Mouse (Mus musculus): ENCODE results near the gene Slc5a5. TPM values are rescaled to one million over a fixed set of nuclear protein-coding genes. Genes with fewer than 3 reads are reported as not detected.

The Slc5a5 gene
- polyA plus RNA-seq, 1 experiment from 2014 or later, result not detected

DNA sequence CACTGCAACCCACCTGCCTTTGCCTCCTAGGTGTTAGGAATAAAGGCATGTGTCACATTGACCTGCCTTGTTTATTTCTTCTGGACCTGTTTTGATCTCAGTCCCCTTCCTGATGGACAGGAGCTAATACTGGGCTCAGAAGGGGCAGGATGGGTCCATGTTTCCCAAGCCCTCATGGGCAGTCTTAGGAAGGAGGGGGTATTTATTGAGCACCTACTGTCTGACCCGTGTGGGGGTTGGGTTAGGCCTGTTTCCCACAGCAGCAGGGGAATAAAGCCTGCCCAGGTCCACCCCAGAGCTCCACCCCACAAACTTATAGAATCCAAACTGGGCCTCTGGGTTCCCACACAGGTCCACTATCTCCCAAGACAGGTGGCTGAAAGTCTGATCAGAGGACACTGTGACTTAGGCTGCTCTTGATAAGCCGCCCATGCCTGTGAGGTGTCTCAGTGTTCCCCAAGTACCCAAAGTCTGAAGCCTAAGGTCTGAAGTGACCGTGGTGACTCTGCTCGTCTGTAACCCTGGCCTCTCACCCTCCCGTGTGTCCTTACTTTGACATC is 49.3 kb downstream of the Slc5a5 start:
- peak; percentile 60 for DNase-seq
- Histone ChIP-seq H3K36me3 (replicated peaks; ENCODE audit: insufficient read depth, low read length) (no peaks in the 10 kb centered on the region), H3K4me3 (ENCODE audit: low read depth, low read length) (peak overlapping the region; percentile 9; the same call in 1 of the 2 replicates), H3K4me1 (ENCODE audit: insufficient read depth) (peaks cover 32% of the 10 kb centered on the region), H3K27me3 (ENCODE audit: insufficient read depth, low read length) (peaks cover 6% of the 10 kb centered on the region; the same call in 1 of the 2 replicates), H3K9me3 (ENCODE audit: low read length) (no peaks in the 10 kb centered on the region), H3K9ac (replicated peaks) (peak overlapping the region; percentile 58), H3K4me2 (ENCODE audit: low read depth, low read length) (peak overlapping the region; percentile 58), H3K27ac (ENCODE audit: low read depth) (peak overlapping the region; percentile 94)
- peak; percentile 7 for ATAC-seq
- TF ChIP-seq CTCF (IDR thresholded peaks at IDR 0.05; ENCODE audit: low read depth) (no peak), EP300 (IDR thresholded peaks at IDR 0.05; ENCODE audit: low read depth) (peak; percentile 94)
- WGBS (ENCODE audit: insufficient replicate concordance), result 54% methylated on average over 5 of the region's 5 CpGs

DNA sequence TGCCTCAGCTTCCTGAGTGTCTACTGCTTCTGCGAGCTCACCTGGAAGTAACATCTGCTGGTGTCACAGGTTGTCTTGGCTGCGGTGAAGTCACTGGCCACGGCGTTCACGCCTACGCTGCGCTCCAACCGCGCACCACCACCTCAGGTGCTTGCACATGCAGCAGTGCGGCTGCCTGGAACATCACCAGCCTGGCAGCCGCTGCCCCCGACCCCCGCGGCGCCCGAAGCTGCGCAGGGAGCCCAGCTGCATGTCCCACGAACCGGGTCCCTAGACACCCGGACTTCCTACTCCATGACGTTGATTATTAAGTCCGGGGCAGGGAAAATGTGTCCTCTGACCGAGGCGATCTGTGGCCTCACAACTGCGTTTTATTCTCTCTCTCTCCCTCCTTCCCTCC is 50.1 kb downstream of the Slc5a5 start:
- peaks cover 36% of the 10 kb centered on the region for H3K4me1 ChIP-seq (ENCODE audit: insufficient read depth)
- H3K27me3 ChIP-seq (ENCODE audit: insufficient read depth, low read length), result peaks cover 5% of the 10 kb centered on the region; the same call in 1 of the 2 replicates
- peak overlapping the region; percentile 58 for H3K4me2 ChIP-seq (ENCODE audit: low read depth, low read length)
- no peak for ATAC-seq
- H3K36me3 ChIP-seq (replicated peaks; ENCODE audit: insufficient read depth, low read length), result no peaks in the 10 kb centered on the region
- H3K4me3 ChIP-seq (ENCODE audit: low read depth, low read length), result peak overlapping the region; percentile 40
- H3K9me3 ChIP-seq (ENCODE audit: low read length), result no peaks in the 10 kb centered on the region
- WGBS (ENCODE audit: insufficient replicate concordance), result 76% methylated on average over 25 of the region's 25 CpGs
- DNase-seq, result no peak
- no peak for TF ChIP-seq EP300 (IDR thresholded peaks at IDR 0.05; ENCODE audit: low read depth)
- TF ChIP-seq CTCF (IDR thresholded peaks at IDR 0.05; ENCODE audit: low read depth), result no peak
- H3K9ac ChIP-seq (replicated peaks), result peak overlapping the region; percentile 58
- peak overlapping the region; percentile 94 for H3K27ac ChIP-seq (ENCODE audit: low read depth)

DNA sequence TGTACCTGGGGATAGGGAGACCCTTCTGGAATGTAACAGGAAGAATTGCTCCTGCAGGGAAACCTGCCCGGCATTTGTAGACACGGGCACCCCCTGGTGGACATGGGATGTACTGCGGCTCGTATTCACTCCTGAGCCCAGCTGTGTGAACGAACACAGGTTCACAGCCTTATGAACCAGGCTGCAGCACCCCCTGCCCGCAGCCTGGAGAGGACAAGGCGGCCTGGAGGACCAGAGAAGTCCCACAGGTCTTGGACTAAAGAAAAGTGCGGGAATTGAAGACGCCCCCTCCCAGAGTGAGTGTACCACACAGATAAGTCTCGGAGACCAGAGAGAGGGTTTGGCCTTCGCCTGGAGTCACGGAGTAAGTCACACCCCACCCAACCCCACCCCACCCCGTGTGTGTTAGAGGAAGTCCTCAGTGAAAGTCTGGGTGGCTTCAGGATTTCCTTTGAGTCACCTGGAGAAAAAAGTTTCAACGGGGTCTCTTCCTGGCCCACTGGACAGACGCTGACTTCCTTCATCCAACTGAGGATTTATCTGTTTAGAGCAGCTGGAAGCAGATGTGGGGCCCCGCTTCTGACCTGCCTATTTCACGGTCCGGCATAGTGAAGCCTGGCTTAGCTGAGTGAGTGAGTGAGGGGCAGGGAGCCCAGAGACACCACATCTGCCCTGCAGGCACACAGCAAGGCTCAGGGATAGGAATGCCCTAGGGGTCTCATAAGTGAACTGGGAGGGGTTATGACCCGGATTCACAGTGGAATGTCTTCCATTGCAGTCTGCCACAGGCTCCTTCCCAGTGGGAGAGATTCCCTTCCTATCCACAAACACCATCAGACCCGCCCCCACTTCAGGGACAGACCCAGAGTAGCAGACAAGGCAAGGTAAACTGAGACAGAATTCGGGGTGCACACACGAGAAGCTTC is 51.1 kb downstream of the Slc5a5 start:
- 22% methylated on average over 22 of the region's 22 CpGs for WGBS (ENCODE audit: insufficient replicate concordance)
- H3K9ac ChIP-seq (replicated peaks), result peak overlapping the region; percentile 58

DNA sequence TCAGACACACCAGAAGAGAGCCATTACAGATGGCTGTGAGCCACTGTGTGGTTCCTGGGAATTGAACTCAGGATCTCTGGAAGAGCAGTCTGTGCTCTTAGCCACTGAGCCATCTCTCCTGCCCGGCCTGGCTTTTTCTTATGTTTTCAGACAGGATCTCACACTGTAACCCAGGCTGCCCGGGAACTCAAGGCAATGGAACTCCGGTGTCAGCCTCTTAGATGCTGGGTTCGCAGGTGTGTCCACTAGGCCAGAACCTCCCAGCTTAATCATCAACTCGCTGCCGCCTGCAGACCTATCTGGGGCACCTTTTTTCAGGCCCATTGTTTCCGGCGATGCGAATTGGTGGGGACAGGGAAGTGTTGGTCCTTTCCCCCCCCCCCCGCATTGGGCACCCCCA is 52.0 kb downstream of the Slc5a5 start:
- no peak for DNase-seq
- H3K27ac ChIP-seq (ENCODE audit: low read depth), result peak overlapping the region; percentile 94
- TF ChIP-seq CTCF (IDR thresholded peaks at IDR 0.05; ENCODE audit: low read depth), result no peak
- 0 out of 2 replicates have a peak, but pooled peaks have one; percentile 6 for TF ChIP-seq EP300 (IDR thresholded peaks at IDR 0.05; ENCODE audit: low read depth)
- H3K27me3 ChIP-seq (ENCODE audit: insufficient read depth, low read length), result no peaks in the 10 kb centered on the region
- WGBS (ENCODE audit: insufficient replicate concordance), result 38% methylated on average over 10 of the region's 10 CpGs
- peaks cover 39% of the 10 kb centered on the region for H3K4me1 ChIP-seq (ENCODE audit: insufficient read depth)
- peak overlapping the region; percentile 58 for H3K4me2 ChIP-seq (ENCODE audit: low read depth, low read length)
- ATAC-seq, result no peak
- 0 out of 2 replicates have a peak overlapping the region, but pooled peaks have one; percentile 58 for H3K9ac ChIP-seq (replicated peaks)
- H3K4me3 ChIP-seq (ENCODE audit: low read depth, low read length), result peak overlapping the region; percentile 40
- peaks cover 9% of the 10 kb centered on the region for H3K36me3 ChIP-seq (replicated peaks; ENCODE audit: insufficient read depth, low read length)
- no peaks in the 10 kb centered on the region for H3K9me3 ChIP-seq (ENCODE audit: low read length)

More for the DNA sequence above, 51.1 kb downstream of the Slc5a5 start:
- Histone ChIP-seq H3K27ac (ENCODE audit: low read depth) (peak overlapping the region; percentile 94), H3K4me3 (ENCODE audit: low read depth, low read length) (peak overlapping the region; percentile 40), H3K4me2 (ENCODE audit: low read depth, low read length) (peak overlapping the region; percentile 58), H3K27me3 (ENCODE audit: insufficient read depth, low read length) (no peaks in the 10 kb centered on the region), H3K36me3 (replicated peaks; ENCODE audit: insufficient read depth, low read length) (peaks cover 5% of the 10 kb centered on the region), H3K4me1 (ENCODE audit: insufficient read depth) (peaks cover 36% of the 10 kb centered on the region), H3K9me3 (ENCODE audit: low read length) (no peaks in the 10 kb centered on the region)
- ATAC-seq (no peak), DNase-seq (peak; percentile 95)
- peak; percentile 99 for TF ChIP-seq CTCF (IDR thresholded peaks at IDR 0.05; ENCODE audit: low read depth)
- peak; percentile 5; the same call in 1 of the 2 replicates for TF ChIP-seq EP300 (IDR thresholded peaks at IDR 0.05; ENCODE audit: low read depth)

GRCm38 (mm10) chr8:70839408-70840351 is 52.9 kb downstream of the Slc5a5 start, which contains the start of gene Arrdc2:
Arrdc2 (minus strand) TSS chr8:70839720.
- Histone ChIP-seq H3K9ac (replicated peaks) (peak within 1 kb of the TSS; percentile 81), H3K36me3 (replicated peaks; ENCODE audit: insufficient read depth, low read length) (peaks cover 15% of the 10 kb centered on the region), H3K4me2 (ENCODE audit: low read depth, low read length) (peak within 1 kb of the TSS; percentile 94), H3K9me3 (ENCODE audit: low read length) (no peaks in the 10 kb centered on the region), H3K27ac (ENCODE audit: low read depth) (peak within 1 kb of the TSS; percentile 94), H3K4me1 (ENCODE audit: insufficient read depth) (peaks cover 44% of the 10 kb centered on the region), H3K4me3 (ENCODE audit: low read depth, low read length) (peak within 1 kb of the TSS; percentile 71), H3K27me3 (ENCODE audit: insufficient read depth, low read length) (no peaks in the 10 kb centered on the region)
- peak; percentile 92 for ATAC-seq
- WGBS (ENCODE audit: insufficient replicate concordance), result 2% methylated on average over 55 of the region's 55 CpGs
- TF ChIP-seq EP300 (IDR thresholded peaks at IDR 0.05; ENCODE audit: low read depth) (peak; percentile 74; the same call in 1 of the 2 replicates), CTCF (IDR thresholded peaks at IDR 0.05; ENCODE audit: low read depth) (peak; percentile 8; the same call in 1 of the 2 replicates)
- DNase-seq, result peak; percentile 100

Measured in liver, postnatal 0 days (tissue).